Mouse (Mus musculus): ENCODE data around the gene Pkd2. TPM values are rescaled to one million over a fixed set of nuclear protein-coding genes. Genes with fewer than 3 reads are reported as not detected.

Pkd2 gene
- total RNA-seq, 2 experiments from 2014 or later, result 43.4 to 44.1 TPM

DNA sequence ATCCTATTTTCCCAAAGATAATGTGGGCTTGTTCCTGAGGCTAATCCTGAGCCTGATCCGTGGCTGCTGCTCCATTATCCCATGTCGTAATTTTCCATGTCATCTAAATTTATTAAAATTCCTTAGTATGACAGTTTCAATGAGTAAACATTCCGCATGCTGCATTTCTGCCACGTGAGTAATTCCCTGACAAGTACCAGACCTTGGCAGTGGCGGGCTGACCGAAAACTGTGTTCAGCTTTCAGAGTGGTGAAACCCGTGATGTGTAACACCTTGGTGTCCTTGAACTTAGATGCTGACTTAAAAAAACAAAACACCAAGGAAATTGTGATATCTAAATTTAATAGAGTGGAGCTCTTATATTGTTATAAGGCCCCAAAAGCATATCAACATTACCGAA, 6.0 kb downstream of the Pkd2 start:
- DNase-seq, result peak; percentile 67

DNA sequence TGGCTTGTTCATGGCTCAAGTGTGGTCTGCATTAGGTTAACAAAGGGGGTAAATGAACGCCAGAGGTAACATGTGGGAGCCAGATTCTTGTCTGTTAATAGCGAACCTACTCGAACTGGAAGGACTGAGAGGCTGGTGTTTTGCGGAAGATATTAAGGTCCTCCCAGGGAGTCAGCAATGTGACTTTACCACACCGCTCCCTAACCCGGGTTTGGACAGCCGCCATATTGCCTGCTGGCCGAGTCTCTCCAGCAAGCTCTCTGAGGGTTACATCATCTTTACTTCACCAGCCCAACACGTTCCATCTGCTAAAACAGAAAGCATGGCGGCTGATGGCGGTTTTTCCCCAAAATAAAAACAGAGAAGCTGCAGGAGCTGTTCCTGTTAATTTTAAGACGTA, 6.5 kb downstream of the Pkd2 start:
- DNase-seq, result peak; percentile 49

DNA sequence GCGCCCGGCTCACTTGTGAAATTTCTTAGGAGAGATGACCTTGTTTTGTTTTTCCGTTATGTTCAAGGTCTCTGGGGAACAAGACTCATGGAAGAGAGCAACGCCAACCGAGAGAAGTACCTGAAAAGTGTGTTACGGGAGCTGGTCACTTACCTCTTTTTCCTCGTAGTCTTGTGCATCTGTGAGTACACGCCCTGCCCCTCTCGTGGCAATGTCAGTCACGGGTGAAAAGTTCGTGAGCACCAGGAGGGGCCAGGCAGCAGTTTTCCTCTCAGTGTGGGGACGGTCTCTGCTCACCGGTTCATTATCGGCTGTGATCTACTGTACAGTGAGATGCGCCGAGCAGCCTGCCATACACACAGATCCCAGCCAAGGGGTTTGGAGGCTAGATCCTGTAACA, 7.6 kb downstream of the Pkd2 start:
- DNase-seq, result no peak

DNA sequence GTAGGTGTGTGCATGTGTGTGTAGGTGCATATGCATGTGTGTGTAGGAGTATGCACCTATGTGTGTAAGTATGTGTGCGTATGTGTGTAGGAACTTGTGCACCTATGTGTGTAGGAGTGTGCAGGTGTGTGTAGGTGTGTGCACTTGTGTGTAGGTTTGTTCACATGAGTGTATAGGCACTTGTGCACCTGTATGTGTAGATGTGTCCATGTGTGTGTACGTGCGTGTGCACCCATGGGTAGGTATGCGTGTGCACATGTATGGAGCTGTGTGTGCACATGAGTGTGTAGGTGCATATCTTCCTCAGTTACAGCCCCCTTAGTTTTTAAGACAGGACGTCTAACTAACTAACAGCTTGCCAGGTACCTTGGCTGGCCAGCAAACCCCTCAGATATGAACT, 9.3 kb downstream of the Pkd2 start:
- DNase-seq, result no peak

DNA sequence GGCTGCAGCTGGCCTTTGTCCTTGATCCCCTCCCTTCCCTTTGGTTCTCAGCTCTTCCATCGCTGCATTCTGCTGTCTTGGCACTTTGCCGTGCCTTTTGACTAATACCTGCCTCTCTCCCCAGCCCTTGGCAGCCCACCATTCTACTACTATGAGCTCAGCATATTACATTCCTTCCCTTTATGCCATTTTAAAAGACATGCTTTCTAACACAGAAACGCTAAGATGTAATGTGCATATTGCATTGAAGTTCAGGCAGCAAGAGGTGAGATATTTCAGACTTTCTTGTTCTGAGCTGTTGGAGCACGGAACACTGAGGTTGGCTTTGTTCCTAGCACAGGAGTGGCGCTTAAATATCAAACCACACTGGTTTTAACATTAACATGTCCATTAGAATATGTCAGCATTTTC, 11.7 kb downstream of the Pkd2 start:
- DNase-seq, result peak; percentile 45 to 55

DNA sequence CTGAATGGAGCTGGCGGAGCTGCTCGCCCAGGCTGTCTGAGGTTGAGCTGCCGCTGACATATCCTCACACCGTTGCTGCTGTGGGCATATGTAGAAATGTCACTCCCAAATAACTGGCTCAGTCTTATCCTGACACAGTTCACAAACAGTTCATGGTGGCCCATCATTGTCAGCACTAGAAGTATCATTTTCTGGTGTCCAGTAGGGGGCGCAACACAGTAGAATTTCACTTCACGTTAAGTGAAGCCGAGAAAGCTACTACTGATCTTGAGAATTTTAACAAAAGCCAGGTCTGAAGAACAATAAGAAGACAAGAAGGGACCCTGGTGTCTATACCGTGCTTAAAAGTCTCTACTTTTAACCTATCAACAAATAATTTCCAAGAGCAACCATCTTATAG, 13.1 kb downstream of the Pkd2 start:
- peak in 1 of 2 experiments; percentile 35 for DNase-seq

DNA sequence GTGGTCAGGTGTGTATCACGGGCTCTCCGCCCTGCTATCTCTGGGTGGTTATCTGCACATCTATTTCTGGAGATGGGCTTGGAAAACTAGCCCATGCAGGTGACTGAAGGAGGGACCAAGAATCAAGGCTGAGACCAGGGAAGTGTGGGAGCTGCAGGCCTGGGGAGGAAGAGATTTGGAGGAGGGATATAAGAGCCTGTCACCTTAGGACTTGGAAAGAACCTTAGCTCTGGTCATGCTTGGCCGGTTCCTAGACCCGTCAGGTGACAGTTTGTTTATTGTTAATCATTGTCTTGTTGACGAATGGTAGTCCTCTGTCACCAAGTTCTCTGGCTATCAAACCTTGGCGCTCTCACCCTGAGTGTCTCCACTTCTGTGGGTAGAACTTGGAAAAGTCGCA, 21.1 kb downstream of the Pkd2 start:
- no peak for DNase-seq

DNA sequence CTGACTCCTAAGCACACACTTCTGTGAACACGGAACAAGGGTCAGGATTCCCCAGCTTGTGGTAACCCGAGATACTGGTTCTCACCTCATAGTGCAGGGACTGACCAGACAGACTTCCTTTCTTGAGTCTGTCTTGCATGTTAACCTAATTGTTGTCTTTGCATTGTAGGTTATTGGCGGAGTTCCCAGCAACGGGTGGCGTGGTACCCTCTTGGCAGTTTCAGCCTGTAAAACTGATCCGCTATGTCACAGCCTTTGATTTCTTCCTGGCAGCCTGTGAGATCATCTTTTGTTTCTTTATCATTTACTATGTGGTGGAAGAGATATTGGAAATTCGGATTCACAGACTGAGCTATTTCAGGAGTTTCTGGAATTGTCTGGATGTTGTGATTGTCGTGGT, 23.6 kb downstream of the Pkd2 start:
- no peak for DNase-seq

DNA sequence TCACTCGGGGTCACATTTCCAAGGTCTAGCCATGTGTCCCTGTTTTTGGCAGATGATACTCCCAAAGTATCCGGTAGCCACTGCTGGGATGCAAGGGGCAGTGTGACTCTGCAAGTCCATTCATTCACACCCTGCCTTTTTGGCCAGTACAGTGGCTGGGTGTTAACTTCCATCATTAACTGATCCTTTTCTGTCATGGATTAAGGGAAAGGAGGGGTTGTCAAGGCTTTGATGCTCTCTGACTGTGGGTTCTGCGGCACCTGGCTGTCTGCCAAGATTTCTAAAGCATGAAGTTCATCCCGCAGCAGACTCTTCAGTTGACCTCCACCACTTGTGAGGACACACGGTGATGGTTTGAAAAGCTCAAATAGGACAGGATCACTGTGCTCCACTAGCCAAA, 32.3 kb downstream of the Pkd2 start:
- DNase-seq, result peak; percentile 27 to 43

DNA sequence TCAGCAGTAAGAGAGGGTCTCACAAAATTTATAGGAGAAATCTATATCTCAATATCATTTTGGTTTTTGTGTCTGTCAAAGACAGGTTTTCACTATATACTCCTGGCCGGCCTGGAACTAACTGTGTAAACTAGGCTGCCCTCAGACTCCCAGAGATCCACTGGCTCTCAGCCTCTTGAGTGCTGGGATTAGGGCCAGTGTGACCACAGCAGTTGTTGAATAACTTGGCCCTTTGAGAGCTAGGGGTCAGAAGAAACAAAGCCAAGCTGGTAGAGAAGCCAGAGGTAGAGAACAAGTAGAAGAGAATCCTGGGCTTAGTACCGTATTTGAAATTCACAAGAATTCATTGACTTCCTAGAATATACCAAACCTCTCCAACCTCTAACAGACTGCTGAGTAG, 45.6 kb downstream of the Pkd2 start:
- DNase-seq, result no peak

DNA sequence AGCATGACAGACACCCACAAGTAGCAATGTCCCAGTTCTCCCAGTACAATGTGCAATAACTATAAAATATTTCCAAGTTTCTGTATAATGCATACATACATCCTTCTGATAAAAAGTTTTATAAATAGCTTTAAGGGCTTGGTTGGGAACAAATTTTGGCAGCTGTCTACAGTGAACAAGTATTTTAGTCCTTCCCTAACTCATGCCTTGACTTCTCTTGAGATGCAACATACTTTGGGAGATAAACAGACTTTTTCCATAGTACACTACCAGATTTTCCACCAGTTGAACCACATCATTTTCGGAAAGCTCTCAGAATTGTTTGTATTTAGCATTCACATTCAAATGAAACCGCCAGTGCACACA, 48.6 kb downstream of the Pkd2 start:
- no peak for DNase-seq

DNA sequence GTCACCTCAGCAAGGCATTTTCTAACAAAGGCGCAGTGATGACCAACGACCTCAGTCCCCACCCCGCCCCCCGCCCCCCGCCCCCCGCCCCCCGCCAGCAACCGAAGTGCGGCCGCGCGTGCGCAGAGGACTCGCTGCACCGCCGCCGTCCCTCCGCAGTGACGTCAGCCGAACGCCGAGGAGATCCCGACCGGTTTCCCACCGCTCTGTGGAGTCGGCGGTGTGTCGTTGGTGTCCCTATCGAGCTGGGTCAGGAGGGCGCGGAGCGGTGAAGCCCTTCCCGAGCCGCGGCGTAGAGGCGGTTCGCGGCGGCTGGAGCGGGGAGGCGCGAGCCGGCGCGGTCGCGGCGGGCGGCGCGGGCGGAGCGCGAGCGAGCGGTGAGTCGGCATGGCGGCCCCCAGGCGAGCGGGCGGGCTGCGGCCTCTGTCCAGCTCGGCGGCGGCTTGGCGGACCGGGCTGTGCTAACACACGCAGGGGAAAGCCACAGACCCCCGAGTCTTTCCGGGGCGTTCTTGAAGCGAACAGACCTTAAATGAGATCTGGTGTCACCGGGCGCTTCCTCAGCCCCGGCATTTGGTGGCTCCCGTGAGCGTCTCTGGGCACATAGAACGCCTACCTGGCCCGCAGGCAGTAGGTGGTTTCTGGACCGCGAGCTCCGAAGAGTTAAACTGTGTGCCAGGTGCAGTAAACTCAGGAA, 49.1 kb downstream of the Pkd2 start, which contains the start of gene BC005561:
BC005561 (plus strand) TSS at position 158 of the 697 bp plus-strand sequence.
- peak; percentile 90 to 92 for DNase-seq

DNA sequence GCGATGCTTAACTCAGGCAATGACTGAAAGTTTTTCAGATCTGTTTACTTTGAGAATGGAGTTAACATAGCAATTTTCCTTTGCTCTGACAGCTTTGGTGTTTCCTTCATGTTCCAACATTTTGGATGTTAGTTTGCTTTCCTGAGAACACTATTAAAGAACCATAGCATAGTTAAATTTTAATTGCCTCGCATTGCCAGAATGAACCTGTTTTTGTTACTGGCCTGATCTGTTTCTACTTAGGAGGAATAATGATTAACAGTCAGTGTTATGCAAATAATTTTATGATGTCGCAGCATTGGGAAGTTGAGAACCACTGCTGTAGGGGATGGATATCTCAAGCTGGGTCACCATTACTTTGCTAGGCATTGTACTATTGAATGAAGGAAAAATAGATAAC, 52.0 kb downstream of the Pkd2 start:
- no peak for DNase-seq

DNA sequence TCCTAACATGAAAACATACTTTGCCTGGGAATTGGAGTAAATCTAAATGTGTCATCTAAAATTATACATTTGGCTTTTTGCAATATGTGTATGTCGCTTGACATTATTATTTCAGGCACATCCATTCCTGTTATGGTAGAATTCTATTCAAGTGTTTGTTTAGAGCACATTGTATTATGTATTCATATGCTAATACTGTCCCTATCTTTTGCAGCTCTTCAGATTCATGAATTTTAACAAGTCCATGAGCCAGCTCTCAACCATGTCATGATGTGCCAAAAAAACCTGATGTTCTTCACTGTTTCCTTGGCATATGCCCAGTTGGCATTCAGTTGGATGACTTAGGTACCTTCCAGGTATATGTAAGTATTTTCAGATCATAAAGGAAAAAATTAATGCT, 79.4 kb downstream of the Pkd2 start:
- DNase-seq, result no peak

DNA sequence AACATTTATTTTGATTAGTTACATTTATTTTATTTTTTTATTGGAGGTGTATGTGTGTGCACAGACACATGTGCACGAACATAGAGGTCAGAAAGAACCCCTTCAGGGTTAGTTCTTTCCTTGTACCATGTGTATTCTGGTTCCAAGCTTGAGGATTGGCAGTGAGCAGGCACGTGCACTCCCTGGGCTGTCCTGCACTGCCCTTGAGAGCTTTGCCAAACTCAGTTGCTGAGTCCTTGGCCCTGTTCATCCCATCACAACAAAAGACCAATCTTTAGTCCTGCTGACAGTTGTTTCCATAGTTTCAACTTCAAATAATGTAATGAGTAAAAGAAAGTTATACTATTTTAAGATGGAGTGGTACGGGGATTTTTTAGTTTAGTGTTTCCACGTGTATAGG, 80.1 kb downstream of the Pkd2 start:
- peak; percentile 45 to 48 for DNase-seq

Other genes starting within 250 kb of the Pkd2 start
- not detected for gene Ibsp, start 160.3 kb upstream of the Pkd2 start, total RNA-seq (2021)
- not detected for gene Mepe, start 134.1 kb upstream of the Pkd2 start, total RNA-seq (2021)
- gene Spp1, start 24.3 kb upstream of the Pkd2 start, total RNA-seq (2021), result 100 to 1,000 TPM; 126 to 196 TPM
- 10 to 100 TPM in 1 of 2 experiments, 1 to 10 TPM in 1; 8.8 to 12.6 TPM for gene BC005561, start 48.9 kb downstream of the Pkd2 start, total RNA-seq (2021)

All from adrenal gland, postnatal 36 days (tissue).